Mouse (Mus musculus) bone marrow macrophage, adult 2 months (primary cell): ENCODE results near the gene Cgnl1.

ENCODE experiments used
- CTCF ChIP-seq: IDR thresholded peaks from 2 replicates; pipeline ENCODE4 v1.5.1; 2012; ENCODE audit warnings: low read depth, mild to moderate bottlenecking, low read length, moderate library complexity
- POLR2A ChIP-seq: IDR thresholded peaks from 2 replicates; pipeline ENCODE4 v1.6.1; 2012; ENCODE audit warnings: mild to moderate bottlenecking, low read depth, low read length, borderline replicate concordance

DNA sequence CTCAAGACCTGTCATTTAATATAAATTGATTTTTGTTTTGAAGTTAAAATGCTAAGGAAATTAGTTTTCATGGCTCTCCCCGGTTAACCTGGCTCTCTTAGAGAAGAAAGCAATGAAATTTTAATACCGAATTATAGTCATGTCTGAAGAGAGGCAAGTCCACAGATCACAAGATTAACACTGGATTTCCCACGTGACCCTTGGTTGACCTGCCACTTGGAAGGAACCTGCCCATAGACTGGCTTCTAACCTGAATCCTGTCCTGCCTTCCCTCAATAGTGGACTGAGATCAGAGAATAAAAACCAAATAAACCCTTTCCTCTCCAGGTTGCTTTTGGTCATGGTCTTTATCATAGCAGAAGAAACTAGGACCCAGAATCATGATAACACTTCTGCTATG is 73.3 kb downstream of the Cgnl1 start:
- TF ChIP-seq CTCF (no peak), POLR2A (no peak)
